Mouse (Mus musculus) liver, embryonic 16.5 days (tissue): ENCODE data around the gene Peli2. TPM values are rescaled to one million over a fixed set of nuclear protein-coding genes. Genes with fewer than 3 reads are reported as not detected.

ENCODE experiments used
- ATAC-seq: fragments of 200-750 bp; cut with Nextera tagmentation; 2 replicates; pipeline ENCODE4 v1.8.0; 2017; ENCODE audit warnings: low read depth, mild to moderate bottlenecking, moderate number of reproducible peaks, moderate library complexity
- H3K27ac ChIP-seq: fragments of 300-500 bp; sonication (generic); 2 replicates; pipeline ENCODE4 v1.5.1; 2014; ENCODE audit warnings: mild to moderate bottlenecking, low read length
- H3K27me3 ChIP-seq: fragments of 300-500 bp; sonication (generic); 2 replicates; pipeline ENCODE4 v1.6.1; 2014; ENCODE audit warnings: low read depth, low read length, mixed read lengths; ENCODE audit not compliant: control insufficient read depth, insufficient read depth
- H3K36me3 ChIP-seq: fragments of 300-500 bp; sonication (generic); 2 replicates; pipeline ENCODE4 v1.6.1; 2014; ENCODE audit warnings: mild to moderate bottlenecking; ENCODE audit not compliant: control insufficient read depth, insufficient read depth
- H3K4me1 ChIP-seq: fragments of 300-500 bp; sonication (generic); 2 replicates; pipeline ENCODE4 v1.6.1; 2014; ENCODE audit warnings: low read depth, low read length, mixed read lengths; ENCODE audit not compliant: control insufficient read depth
- H3K4me2 ChIP-seq: fragments of 300-500 bp; sonication (generic); 2 replicates; pipeline ENCODE4 v1.6.1; 2014; ENCODE audit warnings: low read depth, low read length, mixed read lengths
- H3K4me3 ChIP-seq: fragments of 300-500 bp; sonication (generic); 2 replicates; pipeline ENCODE4 v1.5.1; 2014; ENCODE audit warnings: low read depth, mild to moderate bottlenecking, low read length
- H3K9ac ChIP-seq: fragments of 300-500 bp; sonication (generic); 2 replicates; pipeline ENCODE4 v1.6.1; 2014; ENCODE audit warnings: low read depth, low read length
- H3K9me3 ChIP-seq: fragments of 300-500 bp; sonication (generic); replicated peaks from 2 replicates; pipeline ENCODE4 v1.6.1; 2016; ENCODE audit warnings: low read length; ENCODE audit not compliant: control insufficient read depth
- WGBS: fragments of 180-500 bp; shearing (Covaris S2); extraction: QIAGEN DNeasy Blood & Tissue Kit; methylation state at CpG from one replicate; pipeline ENCODE4 v1.1.7; 2014; ENCODE audit not compliant: insufficient replicate concordance; 5-methylcytosine and 5-hydroxymethylcytosine counted together
- polyA plus RNA-seq: library from polyadenylated mRNA; unstranded; fragments of >200 nt; fragmentation: Nextera tagmentation; extraction: Ambion mirVana; gene quantifications from 2 replicates; pipeline ENCODE4 v1.2.1, GENCODE M21; 2015

Gene Peli2
- polyA plus RNA-seq, 1 experiment from 2014 or later, result 1.7 TPM

- H3K4me3 ChIP-seq, result no peak overlapping the region
- ATAC-seq, result no peak
- no peaks in the 10 kb centered on the region for H3K27me3 ChIP-seq
- no peak overlapping the region for H3K27ac ChIP-seq
- H3K9me3 ChIP-seq, result no peaks in the 10 kb centered on the region
- no peaks in the 10 kb centered on the region for H3K36me3 ChIP-seq
- WGBS, result 71% methylated on average over 9 of the region's 9 CpGs
- H3K4me1 ChIP-seq, result no peaks in the 10 kb centered on the region
- no peak overlapping the region for H3K4me2 ChIP-seq
- no peak overlapping the region for H3K9ac ChIP-seq
These were observed 126.3 kb downstream of the Peli2 start for GRCm38 (mm10) chr14:48246963-48247362.

GRCm38 (mm10) chr14:48249459-48249858 is 128.8 kb downstream of the Peli2 start:
- H3K9me3 ChIP-seq, result no peaks in the 10 kb centered on the region
- no peaks in the 10 kb centered on the region for H3K36me3 ChIP-seq
- H3K9ac ChIP-seq, result no peak overlapping the region
- H3K4me1 ChIP-seq, result no peaks in the 10 kb centered on the region
- WGBS, result 64% methylated on average over 2 of the region's 2 CpGs
- H3K4me3 ChIP-seq, result no peak overlapping the region
- no peak for ATAC-seq
- no peaks in the 10 kb centered on the region for H3K27me3 ChIP-seq
- no peak overlapping the region for H3K27ac ChIP-seq
- H3K4me2 ChIP-seq, result no peak overlapping the region

- Histone ChIP-seq H3K36me3 (no peaks in the 10 kb centered on the region), H3K9ac (no peak overlapping the region), H3K4me3 (no peak overlapping the region), H3K9me3 (no peaks in the 10 kb centered on the region), H3K27ac (no peak overlapping the region), H3K4me1 (no peaks in the 10 kb centered on the region), H3K4me2 (no peak overlapping the region), H3K27me3 (no peaks in the 10 kb centered on the region)
- no peak for ATAC-seq
- 67% methylated on average over 9 of the region's 9 CpGs for WGBS
These were observed 129.3 kb downstream of the Peli2 start for GRCm38 (mm10) chr14:48249909-48250308.

GRCm38 (mm10) chr14:48251381-48251979 is 130.9 kb downstream of the Peli2 start:
- H3K36me3 ChIP-seq, result no peaks in the 10 kb centered on the region
- WGBS, result 65% methylated on average over 9 of the region's 9 CpGs
- H3K9ac ChIP-seq, result no peak overlapping the region
- H3K9me3 ChIP-seq, result no peaks in the 10 kb centered on the region
- H3K4me2 ChIP-seq, result no peak overlapping the region
- H3K4me3 ChIP-seq, result no peak overlapping the region
- H3K27ac ChIP-seq, result no peak overlapping the region
- no peaks in the 10 kb centered on the region for H3K4me1 ChIP-seq
- no peak for ATAC-seq
- no peaks in the 10 kb centered on the region for H3K27me3 ChIP-seq

GRCm38 (mm10) chr14:48253183-48253582 is 132.6 kb downstream of the Peli2 start:
- H3K27me3 ChIP-seq, result no peaks in the 10 kb centered on the region
- no peaks in the 10 kb centered on the region for H3K36me3 ChIP-seq
- no peaks in the 10 kb centered on the region for H3K4me1 ChIP-seq
- H3K9ac ChIP-seq, result no peak overlapping the region
- no peak overlapping the region for H3K4me2 ChIP-seq
- no peak for ATAC-seq
- H3K9me3 ChIP-seq, result no peaks in the 10 kb centered on the region
- 33% methylated on average over 10 of the region's 10 CpGs for WGBS
- H3K4me3 ChIP-seq, result no peak overlapping the region
- no peak overlapping the region for H3K27ac ChIP-seq

- Histone ChIP-seq H3K4me1 (no peaks in the 10 kb centered on the region), H3K4me2 (no peak overlapping the region), H3K9ac (no peak overlapping the region), H3K27me3 (no peaks in the 10 kb centered on the region), H3K27ac (no peak overlapping the region), H3K9me3 (no peaks in the 10 kb centered on the region), H3K36me3 (no peaks in the 10 kb centered on the region), H3K4me3 (no peak overlapping the region)
- ATAC-seq, result no peak
- 79% methylated on average over 8 of the region's 8 CpGs for WGBS
These were observed 134.1 kb downstream of the Peli2 start for GRCm38 (mm10) chr14:48254696-48255095.

- no peak overlapping the region for H3K9ac ChIP-seq
- 53% methylated on average over 5 of the region's 5 CpGs for WGBS
- no peak overlapping the region for H3K27ac ChIP-seq
- no peak overlapping the region for H3K4me2 ChIP-seq
- ATAC-seq, result no peak; the same call in 1 of the 2 replicates
- H3K36me3 ChIP-seq, result no peaks in the 10 kb centered on the region
- H3K27me3 ChIP-seq, result no peaks in the 10 kb centered on the region
- no peaks in the 10 kb centered on the region for H3K4me1 ChIP-seq
- no peaks in the 10 kb centered on the region for H3K9me3 ChIP-seq
- H3K4me3 ChIP-seq, result no peak overlapping the region
These were observed 134.7 kb downstream of the Peli2 start for GRCm38 (mm10) chr14:48255290-48255689.

- 66% methylated on average over 7 of the region's 7 CpGs for WGBS
- no peaks in the 10 kb centered on the region for H3K4me1 ChIP-seq
- no peak overlapping the region for H3K27ac ChIP-seq
- H3K4me2 ChIP-seq, result no peak overlapping the region
- H3K9ac ChIP-seq, result no peak overlapping the region
- no peak overlapping the region for H3K4me3 ChIP-seq
- ATAC-seq, result no peak
- H3K36me3 ChIP-seq, result no peaks in the 10 kb centered on the region
- no peaks in the 10 kb centered on the region for H3K27me3 ChIP-seq
- no peaks in the 10 kb centered on the region for H3K9me3 ChIP-seq
These were observed 137.1 kb downstream of the Peli2 start for GRCm38 (mm10) chr14:48257759-48258158.

- Histone ChIP-seq H3K27ac (no peak overlapping the region), H3K9ac (no peak overlapping the region), H3K36me3 (no peaks in the 10 kb centered on the region), H3K4me1 (no peaks in the 10 kb centered on the region), H3K4me2 (no peak overlapping the region), H3K9me3 (no peaks in the 10 kb centered on the region), H3K27me3 (no peaks in the 10 kb centered on the region), H3K4me3 (no peak overlapping the region)
- 42% methylated on average over 10 of the region's 10 CpGs for WGBS
- no peak for ATAC-seq
These were observed 138.2 kb downstream of the Peli2 start for GRCm38 (mm10) chr14:48258696-48259366.
